Mouse (Mus musculus) forebrain, embryonic 12.5 days (tissue): ENCODE measurements around the gene Gm3336. TPM values are rescaled to one million over a fixed set of nuclear protein-coding genes. Genes with fewer than 3 reads are reported as not detected.

Experiments used
- ATAC-seq: fragments of 200-750 bp; cut with Nextera tagmentation; 2 replicates; pipeline ENCODE4 v1.8.0; 2017; ENCODE audit warnings: moderate TSS enrichment; ENCODE audit not compliant: low FRiP score
- H3K27ac ChIP-seq: fragments of 300-500 bp; sonication (generic); 2 replicates; pipeline ENCODE4 v1.5.1; 2016; ENCODE audit warnings: mild to moderate bottlenecking
- H3K27me3 ChIP-seq: fragments of 300-500 bp; sonication (generic); 2 replicates; pipeline ENCODE4 v1.6.1; 2016; ENCODE audit warnings: mild to moderate bottlenecking
- H3K36me3 ChIP-seq: fragments of 300-500 bp; sonication (generic); replicated peaks from 2 replicates; pipeline ENCODE4 v1.6.1; 2016; ENCODE audit warnings: mild to moderate bottlenecking
- H3K4me1 ChIP-seq: fragments of 300-500 bp; sonication (generic); 2 replicates; pipeline ENCODE4 v1.6.1; 2016
- H3K4me2 ChIP-seq: fragments of 300-500 bp; sonication (generic); 2 replicates; pipeline ENCODE4 v1.6.1; 2016; ENCODE audit warnings: mild to moderate bottlenecking, moderate library complexity
- H3K4me3 ChIP-seq: fragments of 300-500 bp; sonication (generic); replicated peaks from 2 replicates; pipeline ENCODE4 v1.5.1; 2016; ENCODE audit warnings: mild to moderate bottlenecking
- H3K9ac ChIP-seq: fragments of 300-500 bp; sonication (generic); 2 replicates; pipeline ENCODE4 v1.6.1; 2016; ENCODE audit warnings: mild to moderate bottlenecking
- H3K9me3 ChIP-seq: fragments of 300-500 bp; sonication (generic); 2 replicates; pipeline ENCODE4 v1.6.1; 2016
- WGBS: fragments of 180-500 bp; shearing (Covaris S2); methylation state at CpG from one replicate; pipeline ENCODE4 v1.1.7; 2016; 5-methylcytosine and 5-hydroxymethylcytosine counted together
- polyA plus RNA-seq: library from polyadenylated mRNA; unstranded; fragments of >200 nt; fragmentation: Nextera tagmentation; extraction: Ambion mirVana; gene quantifications from 2 replicates; pipeline ENCODE4 v1.2.1, GENCODE M21; 2016

Gm3336 gene
- polyA plus RNA-seq, 1 experiment from 2014 or later, result not detected

DNA sequence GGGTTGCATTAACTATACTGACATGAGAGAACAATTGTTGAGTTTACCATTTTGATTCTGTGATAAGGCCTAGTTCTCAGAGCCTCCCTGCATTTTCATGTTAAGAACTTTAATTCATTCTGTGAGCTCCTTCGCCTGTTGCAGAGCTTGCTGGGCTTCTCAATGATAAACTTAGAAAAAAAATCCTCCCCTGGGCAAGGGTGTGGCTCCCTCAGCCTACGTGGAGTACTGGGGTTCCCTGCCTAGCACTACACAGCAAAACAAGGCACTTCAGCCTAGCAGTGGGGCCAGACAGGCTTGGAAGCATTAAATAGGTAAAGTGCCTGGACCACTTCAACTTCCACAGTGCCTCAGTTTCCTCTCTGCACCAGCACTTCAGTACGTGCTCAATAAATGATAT, 36.9 kb upstream of the Gm3336 start:
- Histone ChIP-seq H3K36me3 (peaks cover 32% of the 10 kb centered on the region), H3K27ac (no peak overlapping the region), H3K4me3 (no peak overlapping the region), H3K27me3 (no peaks in the 10 kb centered on the region), H3K4me2 (no peak overlapping the region), H3K9ac (no peak overlapping the region), H3K4me1 (peaks cover 6% of the 10 kb centered on the region; the same call in 1 of the 2 replicates), H3K9me3 (no peaks in the 10 kb centered on the region)
- ATAC-seq, result no peak
- WGBS, result 82% methylated on average over 3 of the region's 3 CpGs

DNA sequence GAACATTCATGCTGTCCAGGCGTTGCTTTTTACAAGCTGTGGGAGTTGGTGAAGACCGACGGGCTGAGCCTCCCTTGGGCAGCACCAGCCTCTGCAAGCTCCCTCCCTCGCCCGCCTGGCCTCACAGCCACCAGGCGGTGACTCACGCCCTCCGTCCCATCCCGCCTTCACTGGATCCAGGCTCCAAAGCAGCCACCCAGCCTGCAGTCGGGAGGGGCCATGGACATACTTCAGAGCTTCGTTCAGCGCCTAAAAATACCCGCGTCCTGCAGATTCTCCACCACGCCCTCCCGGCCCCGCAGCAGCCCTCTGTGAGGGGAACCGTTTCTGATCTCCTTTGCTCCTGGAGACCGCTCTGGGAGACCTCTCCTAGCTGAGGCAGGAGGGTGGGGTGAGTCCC, 36.1 kb upstream of the Gm3336 start:
- Histone ChIP-seq H3K4me2 (peak overlapping the region; percentile 30), H3K36me3 (peaks cover 28% of the 10 kb centered on the region), H3K4me1 (peaks cover 6% of the 10 kb centered on the region; the same call in 1 of the 2 replicates), H3K9ac (no peak overlapping the region), H3K9me3 (no peaks in the 10 kb centered on the region), H3K27me3 (no peaks in the 10 kb centered on the region), H3K4me3 (no peak overlapping the region; the same call in 1 of the 2 replicates), H3K27ac (no peak overlapping the region)
- WGBS, result 12% methylated on average over 19 of the region's 19 CpGs
- no peak for ATAC-seq

DNA sequence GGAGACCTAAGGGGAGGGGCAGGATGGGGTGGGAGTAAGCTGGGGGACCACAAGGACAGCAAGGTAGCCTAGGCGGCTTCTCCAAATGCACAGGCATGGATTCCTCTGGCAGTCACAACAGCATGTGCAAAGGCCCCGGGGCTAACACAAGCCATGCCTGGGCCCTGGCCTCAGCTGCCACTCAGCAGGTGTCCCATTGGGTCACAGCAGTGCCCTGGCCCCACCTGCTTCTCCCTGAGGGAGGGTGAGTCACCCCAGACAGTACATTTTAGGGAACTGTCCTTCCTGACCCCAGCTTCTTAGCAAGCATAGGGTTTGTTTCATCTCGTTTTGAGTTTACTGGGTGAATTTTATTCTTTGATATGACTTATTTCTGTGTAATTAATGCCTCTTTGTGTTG, 35.7 kb upstream of the Gm3336 start:
- H3K4me1 ChIP-seq, result peaks cover 6% of the 10 kb centered on the region; the same call in 1 of the 2 replicates
- H3K9me3 ChIP-seq, result no peaks in the 10 kb centered on the region
- no peak for ATAC-seq
- peaks cover 24% of the 10 kb centered on the region for H3K36me3 ChIP-seq
- no peak overlapping the region for H3K4me3 ChIP-seq
- no peak overlapping the region for H3K9ac ChIP-seq
- H3K27ac ChIP-seq, result no peak overlapping the region
- WGBS, result 74% methylated on average over 3 of the region's 3 CpGs
- H3K27me3 ChIP-seq, result no peaks in the 10 kb centered on the region
- H3K4me2 ChIP-seq, result no peak overlapping the region

DNA sequence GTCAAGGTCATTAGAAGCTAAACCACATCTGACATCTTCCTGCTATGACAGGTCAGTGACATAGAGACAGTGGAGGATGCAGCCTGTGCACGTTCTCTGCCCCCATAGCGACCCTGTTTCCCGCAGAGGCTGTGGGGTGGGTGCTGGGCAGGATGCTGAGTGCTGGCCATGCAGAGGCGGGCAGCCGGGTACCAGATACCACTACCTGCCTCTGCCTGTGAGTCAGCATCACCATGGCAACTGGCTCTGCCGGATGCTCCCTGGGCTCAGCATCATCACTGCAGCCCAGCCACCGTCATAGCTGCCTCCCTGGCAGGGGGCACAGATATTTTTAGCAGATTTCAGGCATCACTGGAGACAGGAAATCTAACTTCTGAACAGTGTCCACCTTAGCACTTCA, 34.1 kb upstream of the Gm3336 start:
- no peak overlapping the region for H3K27ac ChIP-seq
- peaks cover 6% of the 10 kb centered on the region; the same call in 1 of the 2 replicates for H3K4me1 ChIP-seq
- peaks cover 8% of the 10 kb centered on the region for H3K36me3 ChIP-seq
- no peak overlapping the region for H3K4me3 ChIP-seq
- ATAC-seq, result peak; percentile 50; the same call in 1 of the 2 replicates
- H3K9me3 ChIP-seq, result no peaks in the 10 kb centered on the region
- no peak overlapping the region for H3K9ac ChIP-seq
- H3K4me2 ChIP-seq, result no peak overlapping the region
- 45% methylated on average over 7 of the region's 7 CpGs for WGBS
- no peaks in the 10 kb centered on the region for H3K27me3 ChIP-seq

DNA sequence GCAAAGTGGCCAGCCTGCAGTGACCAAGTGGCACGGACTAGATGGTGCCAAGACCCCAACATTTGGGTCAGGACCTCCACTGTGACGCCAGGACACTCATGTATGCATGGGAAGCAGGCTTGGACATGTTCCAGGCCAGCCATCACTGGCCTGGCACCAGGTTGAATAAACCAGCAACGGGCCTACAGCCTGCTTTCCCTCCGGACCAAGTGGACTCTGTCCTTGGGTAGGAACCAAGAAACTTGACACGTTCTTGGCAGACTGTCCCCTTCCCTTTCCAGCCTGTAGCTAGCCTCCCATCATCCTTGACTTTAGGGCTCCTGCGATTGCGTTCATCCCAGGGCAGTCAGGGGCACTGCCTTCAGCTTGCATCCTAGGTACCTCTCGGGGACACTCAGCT, 30.8 kb upstream of the Gm3336 start:
- Histone ChIP-seq H3K4me1 (peaks cover 23% of the 10 kb centered on the region), H3K27ac (no peak overlapping the region), H3K9ac (no peak overlapping the region), H3K36me3 (no peaks in the 10 kb centered on the region), H3K4me2 (no peak overlapping the region), H3K27me3 (no peaks in the 10 kb centered on the region), H3K4me3 (no peak overlapping the region), H3K9me3 (no peaks in the 10 kb centered on the region)
- 91% methylated on average over 8 of the region's 8 CpGs for WGBS
- no peak for ATAC-seq

DNA sequence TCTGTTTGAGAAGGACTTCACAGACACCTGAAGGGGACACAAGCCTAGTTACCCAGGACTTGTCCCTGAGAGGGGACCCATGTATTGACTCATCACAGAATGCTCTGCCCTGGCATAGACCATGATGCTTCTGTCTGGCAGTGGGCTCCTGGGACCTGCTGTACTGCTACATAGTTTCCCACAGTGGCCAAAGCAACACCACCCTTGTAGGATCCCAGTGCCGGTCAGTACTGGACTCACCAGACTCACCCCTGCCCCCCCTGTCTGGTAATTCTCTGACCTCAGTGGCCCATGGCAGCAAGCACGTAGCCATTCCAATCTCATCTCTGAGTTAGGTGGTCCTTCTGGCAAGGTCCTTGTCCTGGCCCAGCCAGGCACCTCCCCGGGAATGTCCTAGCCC, 30.2 kb upstream of the Gm3336 start:
- H3K9ac ChIP-seq, result no peak overlapping the region
- H3K36me3 ChIP-seq, result no peaks in the 10 kb centered on the region
- WGBS, result 94% methylated on average over 3 of the region's 3 CpGs
- no peak overlapping the region for H3K4me2 ChIP-seq
- H3K27me3 ChIP-seq, result no peaks in the 10 kb centered on the region
- H3K27ac ChIP-seq, result no peak overlapping the region
- peaks cover 23% of the 10 kb centered on the region for H3K4me1 ChIP-seq
- no peak for ATAC-seq
- H3K4me3 ChIP-seq, result no peak overlapping the region
- no peaks in the 10 kb centered on the region for H3K9me3 ChIP-seq

DNA sequence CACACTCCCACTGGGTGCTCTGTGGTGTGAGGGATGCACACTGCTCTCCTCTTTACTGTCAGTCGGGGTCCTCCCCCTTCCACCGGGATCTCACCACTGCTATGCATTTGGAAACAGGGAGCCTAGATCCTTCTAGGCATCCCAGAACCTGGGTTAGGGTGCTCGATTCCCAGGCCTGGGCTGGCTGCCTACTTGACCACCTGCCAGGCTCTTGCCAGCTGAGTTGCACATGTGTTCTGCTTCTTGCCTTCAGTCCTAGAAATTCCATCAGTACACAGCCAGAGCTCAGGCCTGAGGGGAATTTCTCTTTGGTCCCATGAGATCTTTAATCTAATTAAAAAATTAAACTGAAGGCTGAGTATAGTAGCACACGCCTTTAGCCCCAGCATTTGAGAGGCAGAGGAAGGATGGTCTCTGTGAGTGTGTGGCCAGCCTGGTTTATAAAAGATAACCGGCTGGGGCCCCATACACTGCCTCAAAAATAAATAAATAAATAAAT, 28.4 kb upstream of the Gm3336 start:
- H3K9me3 ChIP-seq, result no peaks in the 10 kb centered on the region
- no peak overlapping the region for H3K4me3 ChIP-seq
- ATAC-seq, result no peak
- peak overlapping the region; percentile 43; the same call in 1 of the 2 replicates for H3K27ac ChIP-seq
- no peak overlapping the region for H3K4me2 ChIP-seq
- H3K27me3 ChIP-seq, result no peaks in the 10 kb centered on the region; the same call in 1 of the 2 replicates
- H3K4me1 ChIP-seq, result peaks cover 23% of the 10 kb centered on the region
- 74% methylated on average over 5 of the region's 5 CpGs for WGBS
- no peak overlapping the region for H3K9ac ChIP-seq
- no peaks in the 10 kb centered on the region for H3K36me3 ChIP-seq

DNA sequence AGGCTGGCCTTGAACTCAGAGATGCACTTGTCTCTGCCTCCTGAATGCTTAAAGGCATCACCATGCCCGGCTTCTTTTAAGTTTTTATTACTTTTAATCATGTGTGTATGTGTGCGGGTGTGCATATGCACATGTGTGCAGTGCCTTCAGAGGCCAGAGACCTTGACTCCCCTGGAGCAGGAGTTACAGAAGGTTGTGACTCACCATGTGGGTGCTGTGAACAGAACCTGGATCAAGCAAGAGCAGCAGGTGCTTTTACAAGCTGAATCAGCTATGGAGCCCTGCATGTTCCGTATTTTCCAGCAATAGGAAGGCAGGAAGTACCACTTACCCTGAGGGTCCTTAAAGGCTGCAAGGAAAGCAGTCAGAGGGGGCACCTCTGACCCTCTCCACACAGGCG, 27.1 kb upstream of the Gm3336 start:
- H3K27ac ChIP-seq, result peak overlapping the region; percentile 87
- H3K4me3 ChIP-seq, result peak overlapping the region; percentile 34
- peak overlapping the region; percentile 53 for H3K9ac ChIP-seq
- WGBS, result 57% methylated on average over 4 of the region's 4 CpGs
- H3K27me3 ChIP-seq, result no peaks in the 10 kb centered on the region; the same call in 1 of the 2 replicates
- no peaks in the 10 kb centered on the region for H3K9me3 ChIP-seq
- H3K4me2 ChIP-seq, result peak overlapping the region; percentile 57
- H3K36me3 ChIP-seq, result no peaks in the 10 kb centered on the region
- ATAC-seq, result peak; percentile 3; the same call in 1 of the 2 replicates
- peaks cover 36% of the 10 kb centered on the region for H3K4me1 ChIP-seq

DNA sequence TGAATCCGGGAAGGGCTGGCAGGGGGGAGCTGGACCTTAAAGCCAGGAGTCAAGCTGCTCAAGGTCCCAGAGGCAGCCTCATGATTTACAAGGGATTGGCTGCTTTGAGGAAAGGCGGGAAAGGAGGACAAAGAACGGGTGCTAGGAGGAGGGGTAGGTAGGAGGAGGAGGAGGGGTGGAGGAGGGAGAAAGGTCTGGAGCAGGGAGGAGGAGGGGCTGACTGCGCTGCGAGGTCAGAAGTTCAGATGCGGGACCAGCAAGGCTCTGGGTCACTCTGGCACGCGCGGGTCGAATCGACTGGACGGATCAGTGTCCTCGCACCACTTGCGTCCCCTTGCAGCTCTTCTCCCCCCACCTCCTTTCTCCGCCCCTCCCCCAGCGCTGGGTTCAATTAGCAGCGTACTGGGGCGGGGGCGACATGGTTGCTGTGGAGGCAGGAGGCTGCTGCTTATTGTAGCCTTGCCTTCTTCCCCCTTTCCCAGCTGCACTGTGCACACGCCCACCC, 26.6 kb upstream of the Gm3336 start:
- Histone ChIP-seq H3K27ac (peak overlapping the region; percentile 87), H3K36me3 (no peaks in the 10 kb centered on the region), H3K4me2 (peak overlapping the region; percentile 57), H3K27me3 (no peaks in the 10 kb centered on the region; the same call in 1 of the 2 replicates), H3K4me1 (peaks cover 41% of the 10 kb centered on the region), H3K9me3 (no peaks in the 10 kb centered on the region), H3K4me3 (peak overlapping the region; percentile 34), H3K9ac (peak overlapping the region; percentile 53)
- 0% methylated on average over 20 of the region's 20 CpGs for WGBS
- ATAC-seq, result peak; percentile 77

DNA sequence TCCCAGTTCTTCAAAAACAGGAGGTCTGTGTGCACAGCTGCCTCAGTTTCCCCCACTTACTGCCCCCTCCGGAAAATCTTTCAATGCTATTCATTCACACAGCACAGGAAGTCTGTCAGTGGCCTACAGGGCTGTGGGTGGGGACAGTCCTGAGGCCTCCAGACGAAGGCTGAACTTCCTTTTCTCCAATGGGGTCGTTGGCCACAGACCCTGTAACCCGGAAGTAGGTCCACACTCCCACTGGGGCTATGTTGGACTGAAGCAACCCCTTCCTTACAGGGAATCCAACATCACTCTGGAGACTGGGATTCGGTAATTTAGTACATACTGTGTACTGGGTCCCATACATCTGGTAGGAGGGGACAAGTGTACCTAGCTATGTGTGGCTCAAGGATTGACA, 24.7 kb upstream of the Gm3336 start:
- 72% methylated on average over 5 of the region's 5 CpGs for WGBS
- H3K4me2 ChIP-seq, result no peak overlapping the region
- H3K9ac ChIP-seq, result no peak overlapping the region
- ATAC-seq, result no peak
- no peak overlapping the region for H3K4me3 ChIP-seq
- peaks cover 56% of the 10 kb centered on the region for H3K4me1 ChIP-seq
- H3K27me3 ChIP-seq, result no peaks in the 10 kb centered on the region; the same call in 1 of the 2 replicates
- no peak overlapping the region for H3K27ac ChIP-seq
- no peaks in the 10 kb centered on the region for H3K36me3 ChIP-seq
- H3K9me3 ChIP-seq, result no peaks in the 10 kb centered on the region

DNA sequence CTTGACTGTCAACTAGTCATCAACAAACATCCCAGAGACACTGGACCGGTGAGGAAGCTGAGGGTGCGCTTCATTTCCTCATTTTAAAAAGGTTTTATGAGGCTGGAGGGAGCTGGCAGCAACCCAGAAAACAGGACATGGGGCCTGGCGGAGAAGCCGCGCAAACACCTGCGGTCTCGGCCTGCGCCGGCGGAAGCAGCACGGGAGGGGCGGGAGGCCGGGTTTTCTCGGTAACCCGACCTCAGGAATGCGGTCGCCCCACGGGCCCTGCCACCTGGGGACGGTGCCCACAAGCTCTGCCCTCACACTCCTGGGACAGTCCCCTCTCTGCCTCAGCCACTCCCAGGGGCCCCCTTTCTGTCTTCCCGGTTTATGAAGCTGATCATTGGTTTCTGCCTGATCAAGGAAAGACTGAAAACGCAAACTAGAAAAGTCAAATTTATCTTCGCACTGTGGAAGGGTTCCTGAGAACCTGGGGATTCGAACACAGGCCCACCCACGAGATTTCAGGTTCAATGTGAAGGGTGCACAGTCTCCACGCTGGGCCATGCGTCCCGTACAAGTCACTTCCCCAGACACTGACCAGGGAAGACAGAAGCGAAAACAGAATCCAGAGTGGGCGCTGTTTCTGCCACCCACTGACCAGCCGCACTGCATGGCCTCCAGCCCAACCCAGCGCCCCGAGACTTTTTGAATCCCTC, 22.9 kb upstream of the Gm3336 start:
- no peak for ATAC-seq
- Histone ChIP-seq H3K27me3 (no peaks in the 10 kb centered on the region; the same call in 1 of the 2 replicates), H3K36me3 (no peaks in the 10 kb centered on the region), H3K4me3 (no peak overlapping the region), H3K4me1 (peaks cover 51% of the 10 kb centered on the region), H3K9ac (0 out of 2 replicates have a peak overlapping the region, but pooled peaks have one; percentile 7), H3K27ac (peak overlapping the region; percentile 89), H3K4me2 (peak overlapping the region; percentile 17; the same call in 1 of the 2 replicates), H3K9me3 (no peaks in the 10 kb centered on the region)
- 32% methylated on average over 32 of the region's 32 CpGs for WGBS

DNA sequence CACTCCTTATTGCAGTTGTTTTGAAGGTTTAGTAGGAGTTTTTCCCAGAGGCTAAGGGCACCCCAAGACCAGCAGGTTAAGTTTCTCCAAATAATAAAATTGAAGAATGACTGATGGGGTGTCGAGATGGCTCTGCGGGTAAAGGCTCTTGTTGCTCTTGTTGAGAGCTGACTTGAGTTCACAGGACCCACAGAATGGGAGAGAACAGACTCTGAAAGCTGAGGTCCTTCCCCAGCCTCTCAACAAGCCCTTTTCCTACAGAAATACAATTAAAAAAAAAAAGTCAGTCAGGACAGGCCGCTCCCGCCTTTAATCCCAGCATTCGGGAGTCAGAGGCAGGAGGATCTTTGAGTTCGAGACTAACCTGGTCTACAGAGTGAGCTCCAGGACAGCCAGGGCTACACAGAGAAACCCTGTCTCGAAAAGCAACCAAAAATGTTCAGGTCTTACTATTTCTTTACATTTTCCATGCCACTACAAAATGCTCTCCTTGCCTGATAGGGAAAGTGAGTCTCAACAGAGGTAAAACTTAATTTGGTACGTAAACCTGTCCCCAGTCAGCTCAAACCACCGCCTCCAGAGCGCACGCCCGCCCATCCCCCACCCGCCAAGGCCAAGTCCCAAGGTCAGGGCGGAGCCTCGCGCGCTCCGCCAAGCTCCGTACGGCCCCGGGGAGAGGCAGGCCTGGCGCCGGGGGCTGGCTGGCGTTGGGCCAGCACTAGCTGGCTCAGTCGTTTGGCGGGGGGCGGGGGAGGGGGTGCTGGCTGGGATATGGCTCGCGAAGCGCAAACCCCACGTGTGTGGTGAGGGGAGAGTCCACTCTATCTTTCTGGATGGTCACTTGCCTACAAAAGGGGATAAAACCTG, 22.1 kb upstream of the Gm3336 start:
- Histone ChIP-seq H3K9me3 (no peaks in the 10 kb centered on the region), H3K27ac (peak overlapping the region; percentile 89), H3K36me3 (no peaks in the 10 kb centered on the region), H3K9ac (peak overlapping the region; percentile 53), H3K4me1 (peaks cover 52% of the 10 kb centered on the region), H3K4me3 (0 out of 2 replicates have a peak overlapping the region, but pooled peaks have one; percentile 8), H3K4me2 (peak overlapping the region; percentile 45), H3K27me3 (no peaks in the 10 kb centered on the region; the same call in 1 of the 2 replicates)
- ATAC-seq, result peak; percentile 1; the same call in 1 of the 2 replicates
- WGBS, result 7% methylated on average over 31 of the region's 31 CpGs
